Mouse (Mus musculus): ENCODE results near the gene Nomo1. TPM values are rescaled to one million over a fixed set of nuclear protein-coding genes. Genes with fewer than 3 reads are reported as not detected.
A peak's percentile ranks its signal among the peaks of the same experiment; 100 is the strongest.

Nomo1 gene
- total RNA-seq (2021), result 100 to 1,000 TPM; 102 to 103 TPM
- long read RNA-seq, experiment 1, full-length matches to known transcripts, result 31 of 47 reads
- long read RNA-seq, experiment 1, partial matches to known transcripts, result 15 of 47 reads
- long read RNA-seq, experiment 1, other reads (novel, unspliced or antisense), result 1 of 47 reads
- long read RNA-seq, experiment 2, full-length matches to known transcripts, result 34 of 67 reads
- long read RNA-seq, experiment 2, partial matches to known transcripts, result 29 of 67 reads
- long read RNA-seq, experiment 2, other reads (novel, unspliced or antisense), result 4 of 67 reads

- Histone ChIP-seq H3K4me3 (peak within 1 kb of the TSS; percentile 74), H3K27ac (peak within 1 kb of the TSS; percentile 79)
- TF ChIP-seq CTCF (conservative IDR thresholded peaks at IDR 0.05), result peak; percentile 87
- peak; percentile 95 to 99 for DNase-seq (ENCODE audit: low spot score in 2 of 2)
Observed at GRCm38 (mm10) chr7:46033109-46033869, at the start of gene Nomo1. Gene Nomo1 (plus strand): TSS chr7:46033698.

- Histone ChIP-seq H3K27ac (no peak overlapping the region), H3K4me3 (no peak overlapping the region)
- no peak for TF ChIP-seq CTCF (conservative IDR thresholded peaks at IDR 0.05)
- no peak for DNase-seq (ENCODE audit: low spot score in 2 of 2)
Observed at GRCm38 (mm10) chr7:45986893-45987292, 46.6 kb upstream of the Nomo1 start.

GRCm38 (mm10) chr7:45988344-45988743 is 45.2 kb upstream of the Nomo1 start:
- no peak overlapping the region for H3K27ac ChIP-seq
- H3K4me3 ChIP-seq, result no peak overlapping the region
- no peak for DNase-seq (ENCODE audit: low spot score in 2 of 2)
- TF ChIP-seq CTCF (conservative IDR thresholded peaks at IDR 0.05), result no peak

- Histone ChIP-seq H3K4me3 (no peak overlapping the region), H3K27ac (no peak overlapping the region)
- DNase-seq (ENCODE audit: low spot score in 2 of 2), result no peak
- no peak for TF ChIP-seq CTCF (conservative IDR thresholded peaks at IDR 0.05)
Observed at GRCm38 (mm10) chr7:45992470-45992869, 41.0 kb upstream of the Nomo1 start.

- DNase-seq (ENCODE audit: low spot score in 2 of 2), result no peak
- Histone ChIP-seq H3K27ac (no peak overlapping the region), H3K4me3 (no peak overlapping the region)
- no peak for TF ChIP-seq CTCF (conservative IDR thresholded peaks at IDR 0.05)
Observed at GRCm38 (mm10) chr7:46000577-46000976, 32.9 kb upstream of the Nomo1 start.

GRCm38 (mm10) chr7:46002748-46003147 is 30.8 kb upstream of the Nomo1 start:
- H3K4me3 ChIP-seq, result no peak overlapping the region
- DNase-seq (ENCODE audit: low spot score in 2 of 2), result no peak
- peak; percentile 72 for TF ChIP-seq CTCF (conservative IDR thresholded peaks at IDR 0.05)
- H3K27ac ChIP-seq, result no peak overlapping the region

GRCm38 (mm10) chr7:46009578-46009977 is 23.9 kb upstream of the Nomo1 start:
- no peak overlapping the region for H3K4me3 ChIP-seq

GRCm38 (mm10) chr7:46012121-46012520 is 21.4 kb upstream of the Nomo1 start:
- no peak for TF ChIP-seq CTCF (conservative IDR thresholded peaks at IDR 0.05)
- peak overlapping the region; percentile 68; the same call in 1 of the 2 replicates for H3K27ac ChIP-seq
- no peak overlapping the region for H3K4me3 ChIP-seq
- DNase-seq (ENCODE audit: low spot score in 2 of 2), result no peak

More at GRCm38 (mm10) chr7:46009578-46009977, 23.9 kb upstream of the Nomo1 start:
- TF ChIP-seq CTCF (conservative IDR thresholded peaks at IDR 0.05), result peak; percentile 90
- no peak overlapping the region for H3K27ac ChIP-seq
- peak; percentile 64 to 71 for DNase-seq (ENCODE audit: low spot score in 2 of 2)

GRCm38 (mm10) chr7:46013266-46014010 is 20.1 kb upstream of the Nomo1 start:
- no peak for TF ChIP-seq CTCF (conservative IDR thresholded peaks at IDR 0.05)
- DNase-seq (ENCODE audit: low spot score in 2 of 2), result no peak
- H3K27ac ChIP-seq, result peak overlapping the region; percentile 73
- no peak overlapping the region for H3K4me3 ChIP-seq

GRCm38 (mm10) chr7:46019594-46019993 is 13.9 kb upstream of the Nomo1 start:
- H3K27ac ChIP-seq, result no peak overlapping the region
- DNase-seq (ENCODE audit: low spot score in 2 of 2), result no peak
- H3K4me3 ChIP-seq, result no peak overlapping the region
- TF ChIP-seq CTCF (conservative IDR thresholded peaks at IDR 0.05), result no peak

- DNase-seq (ENCODE audit: low spot score in 2 of 2), result no peak
- Histone ChIP-seq H3K27ac (no peak overlapping the region), H3K4me3 (no peak overlapping the region)
- TF ChIP-seq CTCF (conservative IDR thresholded peaks at IDR 0.05), result no peak
Observed at GRCm38 (mm10) chr7:46021951-46022350, 11.5 kb upstream of the Nomo1 start.

GRCm38 (mm10) chr7:46025436-46025835 is 8.1 kb upstream of the Nomo1 start:
- Histone ChIP-seq H3K4me3 (no peak overlapping the region), H3K27ac (no peak overlapping the region)
- no peak for DNase-seq (ENCODE audit: low spot score in 2 of 2)
- no peak for TF ChIP-seq CTCF (conservative IDR thresholded peaks at IDR 0.05)

- TF ChIP-seq CTCF (conservative IDR thresholded peaks at IDR 0.05), result no peak
- DNase-seq (ENCODE audit: low spot score in 2 of 2), result no peak
- Histone ChIP-seq H3K27ac (no peak overlapping the region), H3K4me3 (no peak overlapping the region)
Observed at GRCm38 (mm10) chr7:46028681-46029080, 4.8 kb upstream of the Nomo1 start.

Measured in layer of hippocampus, adult 2 months (tissue).